Mouse (Mus musculus) adipocyte (in vitro differentiated cells): ENCODE results near the gene Tubgcp2.

ENCODE experiments used
- DNase-seq: peaks from one replicate; pipeline ENCODE4 v3.0.0-alpha.2; 2016; ENCODE audit warnings: low spot score

The Tubgcp2 gene

GRCm38 (mm10) chr7:139946032-139946431 is 90.4 kb downstream of the Tubgcp2 start:
- DNase-seq: no peak
